Mouse (Mus musculus): ENCODE results near the gene Kif4.
A peak's percentile ranks its signal among the peaks of the same experiment; 100 is the strongest.

GRCm38 (mm10) chrX:100776494-100776893 lies 151.0 kb downstream of the Kif4 start:
- TF ChIP-seq MAFK (IDR thresholded peaks at IDR 0.05; ENCODE audit: insufficient replicate concordance, low read length) (no peak), CTCF (conservative IDR thresholded peaks at IDR 0.05 in 1 of 2, IDR thresholded peaks at IDR 0.05 in 1 of 2; ENCODE audit: low read depth in 2 of 2, low read length in 2 of 2) (peak; percentile 53 to 54), ZC3H11A (IDR thresholded peaks at IDR 0.05; ENCODE audit: low read depth, low read length) (no peak), USF2 (conservative IDR thresholded peaks at IDR 0.05; ENCODE audit: low read depth, low read length) (no peak), EP300 (IDR thresholded peaks at IDR 0.05; ENCODE audit: low read length) (no peak), NELFE (IDR thresholded peaks at IDR 0.05; ENCODE audit: low read depth, low read length) (no peak), ZKSCAN1 (IDR thresholded peaks at IDR 0.05; ENCODE audit: borderline replicate concordance, low read depth, low read length) (no peak), BHLHE40 (IDR thresholded peaks at IDR 0.05; ENCODE audit: low read depth, low read length) (no peak), HCFC1 (IDR thresholded peaks at IDR 0.05; ENCODE audit: low read depth, low read length) (no peak), POLR2A (IDR thresholded peaks at IDR 0.05; ENCODE audit: low read depth, low read length) (no peak), GABPA (IDR thresholded peaks at IDR 0.05; ENCODE audit: insufficient replicate concordance, low read depth, low read length) (no peak), MEF2A (IDR thresholded peaks at IDR 0.05; ENCODE audit: borderline replicate concordance, low read depth, low read length) (no peak), JUND (conservative IDR thresholded peaks at IDR 0.05; ENCODE audit: low read depth, low read length) (no peak), MAX (IDR thresholded peaks at IDR 0.05; ENCODE audit: low read length) (no peak)

Measured in CH12.LX (cell line).